Mouse (Mus musculus) left cerebral cortex, postnatal 4 days (tissue): ENCODE measurements around the gene Psme2. TPM values are rescaled to one million over a fixed set of nuclear protein-coding genes. Genes with fewer than 3 reads are reported as not detected.

Experiments
- DNase-seq: peaks from one replicate; pipeline ENCODE4 v3.0.0-alpha.2; 2022
- intact Hi-C: fragments of 180-260 bp; cut with DNase I; formaldehyde crosslinking; loops from one replicate; pipeline ENCODE4 v1.15.1; 2025
- total RNA-seq, 2 experiments: library from RNA; stranded (reverse); gene quantifications; 2 replicates each; pipeline ENCODE4 v1.2.3; 2021

The Psme2 gene
- total RNA-seq, 2 experiments from 2014 or later: 98.8 to 106 TPM

DNA sequence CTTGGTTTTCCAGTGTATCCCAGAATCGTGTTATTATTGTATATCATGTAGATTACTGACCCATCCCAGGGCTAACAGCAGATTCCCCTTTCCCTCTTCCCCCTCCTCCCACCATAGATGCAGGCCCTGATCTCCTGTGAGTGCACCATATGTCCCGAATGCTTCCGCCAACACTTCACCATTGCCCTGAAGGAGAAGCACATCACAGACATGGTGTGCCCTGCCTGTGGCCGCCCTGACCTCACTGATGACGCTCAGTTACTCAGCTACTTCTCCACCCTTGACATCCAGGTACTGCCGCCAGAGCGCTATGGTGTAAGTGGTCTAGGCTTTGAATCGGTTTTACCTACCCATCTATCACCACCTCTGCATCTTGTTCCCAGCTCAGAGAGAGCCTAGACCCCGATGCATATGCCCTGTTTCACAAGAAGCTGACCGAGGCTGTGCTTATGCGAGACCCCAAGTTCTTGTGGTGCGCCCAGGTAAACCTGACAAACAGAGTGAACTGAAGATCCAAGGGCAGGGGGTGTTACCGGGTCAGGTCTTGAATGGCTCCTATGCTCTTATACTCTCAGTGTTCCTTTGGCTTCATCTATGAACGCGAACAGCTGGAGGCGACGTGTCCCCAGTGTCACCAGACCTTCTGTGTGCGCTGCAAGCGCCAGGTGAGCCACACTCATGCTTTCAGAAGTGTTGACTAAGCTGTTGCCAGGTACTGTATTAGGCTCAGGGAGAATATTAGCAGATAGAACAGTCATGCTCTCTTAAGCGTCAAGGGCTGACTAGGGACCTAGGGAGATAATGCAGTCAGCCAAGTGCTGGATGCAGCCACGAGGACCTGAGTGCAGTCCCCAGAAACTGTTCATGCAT, 7.8 kb upstream of the Psme2 start:
- DNase-seq: no peak
- intact Hi-C loops: no loop called here

DNA sequence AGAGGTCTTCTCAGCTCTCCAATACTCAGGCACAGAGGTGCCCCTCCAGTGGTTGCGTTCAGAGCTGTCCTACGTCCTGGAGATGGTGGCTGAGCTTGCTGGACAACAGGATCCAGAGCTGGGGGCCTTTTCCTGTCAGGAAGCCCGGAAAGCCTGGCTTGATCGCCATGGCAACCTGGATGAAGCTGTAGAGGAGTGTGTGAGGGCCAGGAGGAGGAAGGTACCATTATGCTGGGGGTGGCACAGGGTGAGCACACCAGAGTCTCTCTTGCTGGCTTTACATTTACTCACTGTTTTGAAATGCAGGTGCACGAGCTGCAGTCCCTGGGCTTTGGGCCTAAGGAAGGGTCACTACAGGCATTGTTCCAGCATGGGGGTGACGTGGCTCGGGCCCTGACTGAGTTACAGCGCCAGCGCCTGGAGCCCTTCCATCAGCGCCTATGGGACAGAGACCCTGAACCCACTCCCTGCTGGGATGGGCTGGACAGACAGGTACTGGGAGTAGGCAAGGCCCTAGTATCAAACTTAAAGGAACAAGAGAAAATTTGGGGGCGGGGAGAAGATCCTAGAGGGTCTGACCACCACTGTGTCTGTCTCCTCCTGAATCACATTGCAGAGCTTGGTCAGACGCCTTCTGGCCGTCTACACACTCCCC, 5.2 kb upstream of the Psme2 start:
- intact Hi-C loops: no loop called here
- peak; percentile 48 for DNase-seq

DNA sequence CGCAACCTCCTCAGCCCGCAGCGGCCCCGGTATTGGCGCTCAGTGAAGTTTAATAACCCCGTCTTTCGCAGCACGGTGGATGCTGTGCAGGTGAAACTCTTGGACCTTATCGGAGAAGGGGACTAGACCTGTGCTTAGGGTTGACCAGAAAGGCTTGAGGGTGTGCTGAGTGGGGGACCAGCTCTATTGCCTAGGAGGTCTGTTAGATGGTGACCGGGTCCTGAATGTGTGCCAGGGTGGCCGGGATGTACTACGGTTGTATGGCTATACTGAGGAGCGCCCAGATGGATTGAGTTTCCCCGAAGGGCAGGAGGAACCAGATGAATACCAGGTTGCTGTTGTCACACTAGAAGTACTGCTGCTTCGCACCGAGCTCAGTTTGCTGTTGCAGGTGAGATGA, 1.3 kb upstream of the Psme2 start:
- no peak for DNase-seq
- intact Hi-C loops: no loop called here

DNA sequence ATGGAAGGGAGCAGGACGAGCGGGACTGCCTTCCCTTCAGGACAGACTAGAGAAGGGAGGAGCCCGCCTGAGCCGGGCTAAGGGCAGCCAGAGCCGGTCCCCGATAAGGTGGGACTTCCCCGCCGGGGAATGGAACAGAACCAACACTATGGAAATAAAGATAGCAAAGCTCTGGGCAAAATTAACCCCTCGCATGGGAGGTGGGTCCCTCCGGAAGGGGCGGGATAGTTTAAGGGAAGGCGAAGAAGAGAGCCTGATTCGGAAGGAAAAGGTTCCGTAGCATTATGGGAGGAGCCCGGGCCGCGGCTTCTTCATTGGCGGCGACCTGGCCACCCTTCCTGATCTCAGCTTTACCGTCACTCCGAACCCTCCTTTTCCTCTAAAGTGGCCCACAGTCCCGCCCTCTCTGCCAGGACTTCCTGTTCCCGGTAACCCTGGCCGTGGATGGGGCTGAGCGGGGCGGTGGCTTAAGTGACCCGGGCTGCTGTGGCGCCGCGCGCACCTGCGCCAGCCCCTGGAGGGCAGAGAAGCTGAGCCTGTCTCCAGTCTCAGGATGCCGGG, 498 bp upstream of the Psme2 start, which contains the start of gene Rnf31:
TSS of gene Rnf31 (plus strand) at position 378 of the 561 bp plus-strand sequence.
- DNase-seq: peak; percentile 92
- intact Hi-C loops: no loop called here

DNA sequence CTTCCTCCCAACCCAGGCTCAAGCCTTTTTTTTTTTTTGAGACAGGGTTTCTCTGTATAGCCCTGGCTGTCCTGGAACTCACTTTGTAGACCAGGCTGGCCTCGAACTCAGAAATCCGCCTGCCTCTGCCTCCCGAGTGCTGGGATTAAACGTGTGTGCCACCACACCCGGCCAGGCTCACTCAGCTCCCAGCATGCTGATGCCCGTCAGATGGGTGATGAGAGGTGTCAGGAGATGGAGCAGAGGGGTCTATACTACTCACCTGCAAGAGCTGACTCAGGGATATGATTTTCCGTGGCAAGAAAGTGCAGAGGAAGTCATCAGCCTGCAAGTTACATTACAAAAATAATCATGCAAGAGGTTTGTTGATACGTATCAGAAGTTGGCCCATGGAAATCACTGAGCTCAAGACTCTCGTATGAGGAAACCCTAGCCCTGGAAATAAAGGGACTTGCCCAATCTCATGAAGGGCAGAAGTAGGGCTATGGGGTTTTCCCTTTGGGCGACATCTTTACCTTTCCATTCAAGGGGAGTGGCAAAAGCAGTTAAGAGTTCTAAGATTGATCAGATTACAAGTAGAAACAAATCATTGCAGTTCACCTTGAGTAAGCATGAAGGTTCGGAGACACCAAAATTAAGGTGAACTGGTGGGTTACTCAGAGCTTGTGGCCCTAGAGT, 1.0 kb downstream of the Psme2 start:
- intact Hi-C loops: no loop called here
- DNase-seq: no peak

DNA sequence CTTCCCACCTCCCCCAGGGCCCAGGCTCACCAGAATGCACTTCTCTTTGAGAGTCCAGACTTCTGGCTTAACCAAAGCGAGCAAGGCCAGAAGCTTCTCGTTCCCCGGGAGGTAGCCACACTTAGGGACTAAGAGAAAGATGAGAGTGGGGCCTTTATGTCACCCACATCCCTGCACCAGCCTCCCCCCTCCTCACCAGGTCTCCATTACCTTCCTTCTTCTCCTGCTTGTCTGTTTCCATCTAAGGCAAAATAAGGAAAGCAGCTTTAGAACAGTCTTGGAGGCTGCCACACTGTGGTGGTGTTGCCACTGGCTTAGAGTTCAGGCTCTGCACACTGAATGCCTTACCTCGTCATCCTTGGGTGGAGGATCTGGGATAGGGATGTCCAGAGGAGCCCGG, 1.6 kb downstream of the Psme2 start:
- DNase-seq: no peak
- intact Hi-C loops: no loop called here

DNA sequence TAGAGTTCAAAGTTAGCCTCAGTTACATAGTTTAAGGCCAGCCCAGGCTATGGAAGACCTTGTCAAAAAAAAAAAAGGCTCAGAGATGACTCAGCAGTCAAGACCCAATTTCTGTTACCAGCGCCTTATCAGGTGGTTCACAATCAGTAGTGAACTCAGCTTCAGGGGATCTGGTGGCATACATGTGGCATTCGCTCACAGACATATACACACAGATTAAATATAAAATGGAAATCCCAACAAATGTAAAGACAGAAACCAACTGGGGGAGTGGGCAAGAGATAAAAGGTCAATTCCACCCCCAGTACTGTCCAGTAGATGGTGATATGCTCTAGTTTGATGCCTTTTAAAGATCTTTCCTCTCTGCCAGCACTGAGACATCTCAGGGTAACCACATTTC, 4.8 kb downstream of the Psme2 start:
- DNase-seq: no peak
- intact Hi-C loops: no loop called here

DNA sequence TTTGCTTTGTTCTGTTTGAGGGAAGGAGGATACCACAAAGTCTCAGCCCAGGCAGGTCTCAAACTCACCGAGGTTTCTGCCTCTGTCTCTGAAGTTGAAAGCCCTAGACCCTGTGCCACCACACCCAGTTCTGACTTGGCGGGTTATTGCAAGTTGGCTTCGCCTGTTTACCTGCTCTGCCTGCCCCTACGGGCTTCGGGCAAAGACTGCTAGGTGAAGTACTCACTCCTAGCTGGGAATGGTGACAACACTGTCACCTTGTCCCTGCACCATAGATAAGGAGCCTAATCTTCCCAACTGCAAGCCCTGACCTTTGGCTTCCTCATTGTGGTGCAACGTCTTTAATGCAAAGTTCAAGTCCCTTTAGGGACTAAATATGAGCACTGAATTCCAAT, 5.3 kb downstream of the Psme2 start:
- DNase-seq: no peak
- intact Hi-C loops: no loop called here

DNA sequence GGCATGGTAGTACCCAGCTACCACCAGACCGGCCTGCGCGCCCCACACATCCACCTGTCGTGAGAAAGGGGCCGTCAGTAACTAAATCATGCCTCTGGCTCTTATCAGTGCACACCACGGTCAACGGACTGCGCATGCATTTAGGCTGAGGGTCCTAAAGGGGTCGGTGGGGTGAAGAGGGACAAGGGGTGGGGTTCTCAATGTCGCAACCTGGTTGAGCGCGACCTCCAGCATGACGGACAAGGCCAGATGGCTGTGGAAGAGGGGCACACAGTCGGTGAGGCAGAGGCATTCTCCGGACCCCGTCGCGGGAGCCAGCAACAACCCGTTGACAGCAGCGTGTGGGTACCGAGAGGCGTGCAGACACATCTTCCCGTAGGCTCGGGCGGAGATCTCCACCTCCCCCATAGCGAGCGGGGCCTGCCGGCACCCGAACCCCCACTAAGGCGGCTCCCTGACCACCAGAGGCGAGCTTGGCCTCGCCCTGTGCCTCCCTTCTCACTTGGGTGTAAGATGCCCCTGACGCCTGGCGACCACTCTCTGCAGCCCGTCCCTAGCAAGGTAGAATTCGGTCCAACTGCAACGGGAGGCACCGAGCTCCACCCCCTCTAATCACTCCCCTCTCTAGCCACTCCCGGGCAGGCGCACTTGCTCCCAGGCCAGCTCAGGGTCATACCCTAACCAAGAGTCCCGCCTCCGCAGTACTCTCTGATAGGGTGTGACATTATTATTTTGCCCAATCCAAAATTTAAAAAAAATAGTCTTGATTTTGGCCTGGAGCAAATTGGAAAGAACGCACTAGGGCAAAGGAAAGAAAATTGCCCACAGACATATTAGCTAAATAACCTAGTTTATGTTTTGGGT, 6.0 kb downstream of the Psme2 start, which contains the start of gene Emc9:
TSS of gene Emc9 (minus strand) at position 601 of the 864 bp plus-strand sequence.
- intact Hi-C loops: no loop called here
- peak; percentile 62 for DNase-seq

DNA sequence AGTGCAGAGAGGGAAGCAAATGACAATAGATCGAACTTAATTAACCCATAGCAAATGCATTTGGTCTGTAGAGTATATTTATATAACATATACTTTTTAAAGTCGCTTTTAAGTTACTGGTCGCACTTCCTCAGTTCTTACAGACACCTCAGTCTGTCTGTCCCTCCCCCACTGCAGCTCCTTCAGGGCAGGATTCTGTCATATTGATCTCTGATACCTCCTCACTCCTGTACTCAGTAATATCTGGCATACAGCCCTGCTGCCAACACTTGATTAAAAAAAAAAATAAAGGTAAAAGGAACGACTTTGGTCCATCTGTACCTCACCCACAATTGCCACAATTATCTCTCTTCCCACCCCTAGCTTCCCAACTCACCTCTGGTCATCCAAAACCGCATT, 6.6 kb downstream of the Psme2 start:
- DNase-seq: no peak
- intact Hi-C loops: no loop called here

DNA sequence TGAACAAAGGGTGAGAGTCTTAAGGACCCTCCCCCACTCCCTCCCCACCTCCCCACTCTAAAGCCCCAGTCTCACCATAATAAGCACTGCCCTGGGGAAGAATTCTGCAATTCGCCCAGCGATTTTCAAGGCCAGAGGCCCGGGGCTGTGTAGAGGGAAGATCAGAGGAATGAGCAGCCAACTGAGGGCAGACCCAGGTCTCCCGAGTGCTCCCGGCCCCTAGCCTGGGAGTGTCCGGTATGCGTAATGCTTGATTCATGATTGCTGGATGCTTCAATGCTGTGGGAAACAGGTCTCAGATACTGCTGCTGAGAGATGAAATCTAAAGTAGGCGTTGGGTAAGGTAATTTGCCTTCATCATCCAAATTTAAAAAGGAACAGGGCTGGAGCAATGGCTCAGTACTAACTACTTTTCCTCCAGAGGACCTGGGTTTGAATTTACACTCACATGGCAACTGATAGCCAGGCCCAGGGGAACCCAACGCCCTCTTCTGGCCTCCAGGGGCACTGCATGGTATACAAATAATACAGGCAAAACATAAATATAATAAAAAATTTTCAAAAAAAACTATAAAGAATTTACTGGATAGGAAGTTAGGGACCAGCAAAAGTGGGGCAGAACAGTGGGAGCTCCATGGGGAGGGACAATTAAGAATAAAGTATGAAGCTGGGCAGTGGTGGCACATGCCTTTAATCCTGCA, 8.8 kb downstream of the Psme2 start:
- DNase-seq: no peak
- intact Hi-C loops: no loop called here

DNA sequence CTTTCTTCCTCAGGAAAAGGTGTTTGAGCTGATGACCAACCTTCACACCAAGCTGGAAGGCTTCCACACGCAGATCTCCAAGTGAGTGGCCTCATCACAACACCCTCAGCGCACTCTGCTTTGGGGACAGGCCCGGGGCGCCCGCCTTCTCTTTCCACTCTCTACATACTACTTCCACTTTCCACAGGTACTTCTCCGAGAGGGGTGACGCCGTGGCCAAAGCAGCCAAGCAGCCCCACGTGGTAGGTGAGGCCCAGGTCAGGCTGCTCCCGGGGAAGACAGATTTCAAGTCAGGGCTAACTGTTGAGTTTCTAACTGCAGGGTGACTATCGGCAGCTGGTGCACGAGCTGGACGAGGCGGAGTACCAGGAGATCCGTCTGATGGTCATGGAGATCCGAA, 10.2 kb downstream of the Psme2 start:
- intact Hi-C loops: no loop called here
- DNase-seq: no peak

DNA sequence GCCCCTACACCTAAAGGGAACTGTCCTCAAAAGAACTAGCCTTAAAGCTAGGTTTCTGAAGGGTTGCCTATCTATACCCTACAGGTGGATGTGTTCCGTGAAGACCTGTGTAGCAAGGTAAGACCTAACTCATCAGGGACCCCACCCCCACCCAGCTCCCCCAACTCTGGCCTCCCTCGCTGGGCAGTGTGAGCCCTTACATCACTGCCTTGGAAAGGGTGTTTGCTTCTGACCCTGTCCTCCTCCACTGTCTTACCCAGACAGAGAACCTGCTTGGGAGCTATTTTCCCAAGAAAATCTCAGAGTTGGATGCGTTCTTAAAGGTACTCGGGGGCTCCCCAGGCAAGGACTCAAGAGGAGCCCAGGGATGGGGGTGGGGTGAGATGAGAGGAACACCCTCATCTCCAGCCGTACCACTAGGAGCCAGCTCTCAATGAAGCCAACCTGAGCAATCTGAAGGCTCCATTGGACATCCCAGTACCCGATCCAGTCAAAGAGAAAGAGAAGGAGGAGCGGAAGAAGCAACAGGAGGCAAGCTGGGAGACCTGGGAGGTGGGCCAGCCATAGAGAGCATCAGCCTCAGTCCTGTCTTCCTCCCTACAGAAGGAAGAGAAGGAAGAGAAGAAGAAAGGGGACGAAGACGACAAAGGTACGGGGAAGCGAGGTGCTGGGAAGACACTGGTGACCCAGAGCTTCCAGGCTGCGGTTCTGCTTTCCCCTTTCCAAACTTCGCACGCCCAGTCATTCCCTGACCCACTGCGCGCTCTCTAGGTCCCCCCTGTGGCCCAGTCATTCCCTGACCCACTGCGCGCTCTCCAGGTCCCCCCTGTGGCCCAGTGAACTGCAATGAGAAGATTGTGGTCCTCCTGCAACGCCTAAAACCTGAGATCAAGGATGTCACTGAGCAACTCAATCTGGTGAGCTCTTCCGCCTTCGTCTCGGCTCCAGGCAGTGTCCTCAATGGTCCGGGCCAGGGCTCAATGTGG, 11.1 kb downstream of the Psme2 start:
- intact Hi-C loops: no loop called here
- no peak for DNase-seq

DNA sequence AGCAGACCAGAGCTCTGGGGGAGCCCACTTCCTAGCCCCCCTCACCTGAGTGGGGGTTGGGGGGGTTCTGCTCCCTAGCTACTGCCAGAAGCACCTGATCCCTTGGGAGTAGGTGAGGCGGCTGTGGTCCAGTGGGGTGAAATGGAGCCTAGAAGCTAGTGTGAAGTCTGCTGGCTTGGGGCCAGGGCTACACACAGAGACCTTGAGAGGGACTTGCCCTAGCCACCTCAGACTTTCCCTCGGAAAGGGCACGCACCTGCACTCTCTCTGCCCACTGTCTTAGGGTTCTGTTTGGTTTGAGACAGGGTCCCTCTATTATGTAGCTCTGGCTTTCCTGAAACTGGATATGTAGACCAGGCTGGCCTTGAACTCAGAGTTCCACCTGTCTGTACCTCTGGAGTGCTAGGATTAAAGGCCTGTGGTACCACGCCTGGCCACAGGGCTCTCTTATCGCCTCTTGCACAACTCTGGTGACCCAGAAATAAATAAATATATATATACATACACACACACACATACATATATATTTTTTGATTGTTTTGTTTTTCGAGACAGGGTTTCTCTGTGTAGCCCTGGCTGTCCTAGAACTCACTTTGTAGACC, 12.1 kb downstream of the Psme2 start:
- peak; percentile 65 for DNase-seq
- intact Hi-C loops: no loop called here

DNA sequence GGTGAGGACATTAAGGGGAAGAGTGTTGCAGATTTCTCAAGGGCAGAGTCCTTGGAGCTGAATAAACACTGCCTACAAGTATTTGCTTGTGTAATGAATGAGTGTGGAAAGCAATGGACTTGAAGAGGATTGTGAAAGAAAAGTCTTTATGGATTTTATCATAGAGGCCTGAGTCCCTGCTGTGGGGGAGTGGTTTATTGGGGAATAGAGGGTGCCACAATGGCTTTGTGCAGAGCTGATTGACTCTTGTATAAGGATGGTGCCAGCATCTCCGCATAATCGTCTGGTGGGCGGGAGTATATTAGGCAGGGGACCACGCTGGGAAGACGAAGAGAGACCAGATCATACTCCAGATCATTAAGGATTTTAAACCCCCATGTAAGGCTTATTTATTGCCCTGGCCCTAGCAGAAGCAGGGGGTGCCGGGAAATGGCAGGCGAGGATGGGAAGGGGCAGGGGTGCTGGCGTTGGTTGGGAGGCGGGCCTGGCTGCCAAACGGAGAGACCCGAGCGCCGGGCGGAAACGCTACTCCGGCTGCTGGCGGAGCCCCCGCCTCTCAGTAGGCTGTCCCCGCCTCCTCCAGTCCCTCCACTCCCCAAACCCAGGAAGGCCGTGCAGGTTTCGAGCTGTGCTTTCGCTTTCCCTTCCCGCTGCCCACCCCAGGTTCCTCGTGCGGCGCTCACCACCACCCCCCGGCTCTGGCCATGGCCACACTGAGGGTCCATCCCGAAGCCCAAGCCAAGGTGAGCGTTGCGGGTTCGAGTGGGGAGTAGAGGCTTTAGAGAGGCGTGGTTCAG, 12.8 kb downstream of the Psme2 start, which contains the start of gene Psme1:
TSS of gene Psme1 (plus strand) at position 253 of the 797 bp plus-strand sequence.
- intact Hi-C loops: no loop called here
- peak; percentile 91 for DNase-seq

DNA sequence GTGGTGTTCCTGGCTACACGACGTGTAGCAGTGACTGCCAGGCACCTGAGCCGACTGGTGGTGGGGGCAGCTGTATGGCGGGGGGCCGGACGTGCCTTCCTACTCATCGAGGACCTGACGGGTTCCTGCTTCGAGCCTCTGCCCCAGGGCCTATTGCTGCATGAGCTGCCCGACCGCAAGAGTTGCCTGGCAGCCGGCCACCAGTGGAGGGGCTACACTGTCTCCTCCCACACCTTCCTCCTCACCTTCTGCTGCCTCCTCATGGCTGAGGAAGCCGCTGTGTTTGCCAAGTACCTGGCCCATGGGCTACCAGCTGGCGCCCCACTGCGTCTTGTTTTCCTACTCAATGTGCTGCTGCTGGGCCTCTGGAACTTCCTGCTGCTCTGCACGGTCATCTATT, 14.5 kb downstream of the Psme2 start:
- peak; percentile 32 for DNase-seq
- intact Hi-C loops: no loop called here

DNA sequence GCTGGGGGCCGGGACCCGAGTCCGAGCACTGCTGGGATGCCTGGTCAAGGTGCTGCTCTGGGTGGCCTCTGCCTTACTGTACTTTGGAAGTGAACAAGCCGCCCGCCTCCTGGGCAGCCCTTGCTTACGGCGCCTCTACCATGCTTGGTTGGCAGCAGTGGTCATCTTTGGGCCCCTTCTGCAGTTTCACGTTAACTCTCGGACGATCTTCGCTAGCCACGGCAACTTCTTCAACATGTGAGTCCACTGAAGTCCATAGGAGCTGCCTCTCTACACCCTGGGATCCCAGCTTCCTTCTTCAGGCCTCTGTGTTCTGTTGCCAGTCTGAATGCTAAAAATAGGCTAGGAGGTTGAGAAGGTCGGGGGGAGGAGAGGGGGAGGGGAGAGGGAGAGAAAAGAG, 15.2 kb downstream of the Psme2 start:
- intact Hi-C loops: no loop called here

More for the DNA sequence above, 15.2 kb downstream of the Psme2 start:
- DNase-seq: no peak
